Mouse (Mus musculus) kidney, postnatal 10 days (tissue): ENCODE results near the gene Fbxl5.

ENCODE experiments used
- DNase-seq: peaks from one replicate; pipeline ENCODE4 v3.0.0; 2021; ENCODE audit warnings: mixed read lengths

Gene Fbxl5

GRCm38 (mm10) chr5:43781423-43781976, 39.9 kb downstream of the Fbxl5 start:
- no peak for DNase-seq

- no peak for DNase-seq
Measured at GRCm38 (mm10) chr5:43778583-43778982, 42.9 kb downstream of the Fbxl5 start.

DNA sequence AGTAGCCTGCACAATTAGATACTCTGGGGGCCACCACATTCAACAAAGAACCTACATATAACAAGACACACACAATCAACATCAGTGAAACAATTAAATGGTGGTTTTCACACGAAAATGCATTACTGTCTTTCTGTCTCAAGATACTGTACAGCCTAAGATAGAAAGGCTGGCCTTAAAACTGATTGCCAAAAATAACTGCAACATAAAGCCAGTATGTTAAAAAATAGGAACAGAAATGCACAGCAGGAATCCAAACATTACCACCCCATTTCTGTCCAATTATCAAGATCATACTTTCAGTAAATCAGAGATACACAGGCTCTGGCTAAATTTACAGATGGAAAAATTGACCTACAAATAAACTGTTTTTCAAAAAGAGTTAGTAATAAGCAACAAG, 44.4 kb downstream of the Fbxl5 start:
- no peak for DNase-seq

DNA sequence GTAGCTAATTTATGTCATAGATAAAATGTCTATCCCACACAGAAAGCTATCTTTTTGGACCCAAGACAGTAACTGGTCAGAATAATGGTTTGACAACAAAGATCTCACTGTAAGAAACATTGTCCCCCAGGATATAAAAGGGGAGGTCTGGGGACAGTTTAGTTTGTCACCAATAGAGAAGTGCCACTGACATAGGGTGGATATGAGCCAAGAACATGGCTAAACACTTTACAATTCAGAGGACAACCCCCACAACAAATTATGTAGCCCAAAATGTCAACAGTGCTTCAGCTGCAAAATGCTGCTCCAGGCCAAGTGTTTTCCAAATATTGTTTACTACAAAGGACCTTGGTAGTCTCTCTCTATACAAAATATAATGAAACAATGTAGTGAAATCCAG, 45.0 kb downstream of the Fbxl5 start:
- DNase-seq: no peak

DNA sequence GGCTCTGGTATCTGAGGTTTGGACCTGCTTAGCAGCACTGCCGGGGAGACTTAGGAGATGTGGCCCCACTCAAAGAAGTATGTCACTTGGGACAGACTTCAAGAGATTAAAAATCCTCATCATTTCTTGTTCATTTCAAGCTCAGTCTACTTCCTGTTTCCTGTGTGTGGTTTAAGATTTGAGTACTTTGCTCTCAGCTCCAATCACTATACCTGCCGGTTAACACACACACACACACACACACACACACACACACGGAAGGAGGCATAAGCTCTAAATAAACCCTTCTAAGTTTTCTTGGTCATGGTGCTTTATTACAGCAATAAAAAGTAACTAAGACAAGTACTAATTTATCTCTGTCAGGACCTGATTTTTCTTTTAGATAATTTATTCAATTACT, 49.9 kb downstream of the Fbxl5 start:
- no peak for DNase-seq

DNA sequence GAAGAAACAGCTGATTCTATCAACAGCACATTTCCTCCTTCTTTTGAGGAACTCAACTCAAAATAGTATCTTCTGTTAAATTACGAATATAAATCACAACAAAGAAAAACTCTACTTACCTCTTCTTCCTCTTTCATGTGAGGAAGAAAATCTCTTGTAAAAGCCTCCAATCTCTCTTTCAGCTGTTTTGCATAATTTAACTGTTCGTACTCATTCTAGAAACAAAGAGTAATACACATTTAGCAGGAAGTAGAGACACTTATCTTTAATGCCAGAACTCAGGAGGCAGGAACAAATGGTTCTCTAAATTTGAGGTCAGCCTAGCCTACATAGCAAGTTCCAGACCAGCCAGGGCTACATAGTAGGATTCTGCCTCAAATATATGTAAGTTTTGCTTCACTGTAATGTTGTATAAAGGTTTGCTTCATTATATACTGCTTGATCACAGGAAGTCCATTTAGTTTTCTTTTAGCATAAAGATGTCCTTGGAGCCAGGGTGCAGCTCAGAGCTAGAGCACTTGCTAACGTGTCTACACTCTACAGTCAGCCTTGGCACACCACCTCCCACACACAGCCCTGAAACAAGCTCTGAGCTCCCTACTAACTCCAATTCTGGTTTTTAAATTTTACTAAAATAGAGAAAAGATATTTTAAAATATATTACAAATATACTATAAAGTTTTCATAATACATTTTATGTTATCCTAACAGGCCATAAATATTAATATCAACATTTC, 50.7 kb downstream of the Fbxl5 start:
- no peak for DNase-seq

DNA sequence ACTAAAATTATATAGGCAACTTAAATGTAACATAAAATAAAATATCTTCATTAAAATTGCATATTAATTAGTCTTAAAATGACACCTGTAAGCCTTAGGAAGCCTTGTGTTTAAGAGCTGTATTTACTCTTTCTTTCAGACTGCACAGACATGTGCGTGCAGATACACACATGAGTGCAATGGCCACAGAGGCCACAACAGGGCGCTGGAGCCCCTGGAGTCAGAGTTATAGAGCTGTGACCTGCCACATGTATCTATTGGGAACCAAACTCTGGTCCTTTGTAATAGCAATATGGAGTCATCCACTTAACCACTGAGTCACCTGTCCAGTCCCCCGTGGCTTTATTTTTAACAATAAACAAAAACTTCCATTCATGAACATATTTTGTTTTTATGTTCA, 72.3 kb downstream of the Fbxl5 start:
- DNase-seq: no peak

DNA sequence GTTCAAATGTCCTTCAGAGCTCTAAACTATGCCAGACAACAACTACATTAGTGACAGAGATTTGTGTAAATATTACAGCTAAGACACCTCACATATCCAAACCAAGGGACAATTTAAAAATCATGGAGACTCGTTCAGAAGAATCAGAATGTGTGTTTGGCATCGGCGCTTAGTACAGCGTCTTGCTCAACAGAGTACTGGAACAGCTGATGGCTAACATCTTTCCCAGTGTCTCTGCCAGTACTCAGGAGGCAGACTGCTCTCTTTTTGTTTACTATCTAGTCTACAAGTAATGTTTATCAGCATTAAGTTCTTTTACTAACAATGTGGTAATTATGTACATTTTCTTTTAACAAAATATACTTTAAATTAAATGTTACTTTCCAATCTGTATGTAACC, 73.4 kb downstream of the Fbxl5 start:
- no peak for DNase-seq

DNA sequence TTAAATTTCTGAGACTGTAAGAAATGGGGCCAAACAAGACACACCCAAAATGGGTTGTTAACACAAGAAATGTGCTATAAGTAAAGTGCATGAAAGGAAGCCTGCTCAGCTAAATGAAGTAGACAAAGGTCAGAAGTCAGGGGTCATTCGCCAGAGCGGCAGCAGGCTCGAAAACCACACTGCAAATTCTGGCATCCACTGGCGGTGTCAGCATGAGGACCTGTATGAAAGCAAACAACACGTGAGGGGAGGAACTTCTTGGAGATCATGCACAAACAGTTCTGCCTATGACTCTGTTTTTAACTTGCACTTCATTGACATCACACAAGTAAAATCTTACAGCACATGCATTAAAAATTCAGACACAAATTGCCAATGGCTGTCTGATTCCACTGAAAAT, 76.3 kb downstream of the Fbxl5 start:
- no peak for DNase-seq

- DNase-seq: no peak
Measured at GRCm38 (mm10) chr5:43744187-43744586, 77.3 kb downstream of the Fbxl5 start.

DNA sequence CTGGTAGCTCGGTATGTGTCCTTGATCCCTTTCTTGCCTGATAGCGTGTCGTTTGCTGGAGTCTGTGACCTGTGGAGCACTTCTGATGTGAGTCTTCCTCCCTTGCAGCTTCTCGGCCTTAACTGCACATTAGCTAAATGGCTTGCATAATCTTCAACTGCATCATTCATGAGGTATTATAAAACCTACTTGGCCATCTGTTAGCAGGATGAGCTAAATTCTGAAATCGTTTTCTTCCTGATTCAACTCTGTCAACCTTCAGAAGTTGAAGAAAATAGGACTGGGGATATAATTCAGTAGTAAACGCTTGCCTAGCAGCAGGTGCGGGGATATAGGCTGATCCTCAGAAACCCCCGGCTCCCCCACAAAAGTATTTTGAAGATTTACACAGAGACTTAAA, 89.1 kb downstream of the Fbxl5 start:
- no peak for DNase-seq

GRCm38 (mm10) chr5:43728375-43729165, 92.9 kb downstream of the Fbxl5 start:
- no peak for DNase-seq

GRCm38 (mm10) chr5:43723830-43724229, 97.6 kb downstream of the Fbxl5 start:
- no peak for DNase-seq

DNA sequence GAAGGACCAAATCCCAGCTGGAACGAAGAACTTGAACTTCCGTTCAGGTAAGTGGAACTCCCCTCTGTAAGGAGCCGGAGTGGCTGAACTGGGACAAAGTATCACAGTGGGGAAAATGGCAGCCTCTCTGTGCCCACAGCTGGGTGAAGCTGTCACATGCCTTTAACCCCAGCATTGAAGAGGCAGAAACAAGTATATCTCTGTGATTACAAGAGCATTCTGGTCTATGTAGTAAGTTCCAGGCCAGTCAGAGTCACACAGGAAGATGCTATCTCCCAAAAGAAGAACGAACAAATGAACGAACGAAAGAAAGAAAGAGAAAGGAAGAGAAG, 99.0 kb downstream of the Fbxl5 start:
- DNase-seq: no peak

DNA sequence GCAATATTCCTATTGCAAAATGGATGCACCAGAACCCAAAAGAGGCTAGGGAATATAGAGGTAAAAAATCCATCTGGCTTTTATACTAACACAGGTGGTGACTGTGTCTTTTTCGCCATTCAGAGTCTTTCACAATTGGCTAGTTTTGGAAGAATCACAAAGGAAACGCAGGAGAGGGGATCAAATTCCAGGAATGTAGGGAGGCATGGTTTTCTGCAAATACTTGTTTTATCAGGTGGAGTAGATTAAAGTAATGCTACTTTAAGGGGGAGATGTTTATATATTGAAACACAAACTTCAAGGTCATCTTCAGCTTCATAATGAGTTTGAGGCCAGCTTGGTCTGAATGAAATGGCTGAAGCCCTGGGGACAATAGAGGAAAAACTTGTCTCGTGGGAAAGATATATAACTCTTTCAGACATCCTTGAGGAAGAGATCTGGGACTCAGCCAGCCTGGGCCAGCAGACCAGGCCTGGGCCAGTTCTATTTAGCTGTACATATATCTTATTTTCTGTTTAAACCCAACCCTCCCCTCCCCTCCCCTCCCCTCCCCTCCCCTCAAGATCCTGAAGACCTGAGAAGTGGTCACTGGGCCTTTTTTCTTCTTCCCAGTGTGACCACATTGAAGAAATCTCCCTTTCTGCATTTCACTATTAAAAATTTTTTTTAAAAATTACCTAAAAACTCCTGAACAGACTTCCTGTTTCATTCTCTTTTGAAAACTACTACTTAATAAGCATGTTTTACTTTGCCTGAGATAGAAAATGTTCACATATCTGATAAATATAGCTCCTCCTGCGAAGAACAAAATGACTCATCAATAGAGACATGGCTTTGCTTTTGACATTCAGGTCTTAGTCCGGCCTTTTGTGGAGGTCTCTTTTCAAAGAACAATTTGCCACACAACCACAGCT, 99.6 kb downstream of the Fbxl5 start:
- DNase-seq: no peak

GRCm38 (mm10) chr5:43699240-43699639, 122.2 kb downstream of the Fbxl5 start:
- no peak for DNase-seq

- no peak for DNase-seq
Measured at GRCm38 (mm10) chr5:43697133-43697532, 124.3 kb downstream of the Fbxl5 start.
